Mouse (Mus musculus): Measurements from ENCODE around the gene Tspo. TPM values are rescaled to one million over a fixed set of nuclear protein-coding genes. Genes with fewer than 3 reads are reported as not detected.

The Tspo gene
- total RNA-seq, 1 experiment from 2014 or later, result 19.0 TPM

- ATAC-seq (replicated peaks in 1 of 2; ENCODE audit: insufficient read depth in 1 of 2, low FRiP score in 2 of 2, low TSS enrichment in 1 of 2, low read depth in 1 of 2, poor library complexity in 2 of 2, severe bottlenecking in 2 of 2), result peak in 1 of 2 experiments; percentile 47; a peak in 1 of 4 replicates
Observed at GRCm38 (mm10) chr15:83569682-83570081, 6.3 kb downstream of the Tspo start.

- ATAC-seq (replicated peaks in 1 of 2; ENCODE audit: insufficient read depth in 1 of 2, low FRiP score in 2 of 2, low TSS enrichment in 1 of 2, low read depth in 1 of 2, poor library complexity in 2 of 2, severe bottlenecking in 2 of 2), result peak; percentile 30 to 63; a peak in 2 of 4 replicates
Observed at GRCm38 (mm10) chr15:83570641-83571040, 7.2 kb downstream of the Tspo start.

- no peak for ATAC-seq (replicated peaks in 1 of 2; ENCODE audit: insufficient read depth in 1 of 2, low FRiP score in 2 of 2, low TSS enrichment in 1 of 2, low read depth in 1 of 2, poor library complexity in 2 of 2, severe bottlenecking in 2 of 2)
Observed at GRCm38 (mm10) chr15:83571636-83572035, 8.2 kb downstream of the Tspo start.

DNA sequence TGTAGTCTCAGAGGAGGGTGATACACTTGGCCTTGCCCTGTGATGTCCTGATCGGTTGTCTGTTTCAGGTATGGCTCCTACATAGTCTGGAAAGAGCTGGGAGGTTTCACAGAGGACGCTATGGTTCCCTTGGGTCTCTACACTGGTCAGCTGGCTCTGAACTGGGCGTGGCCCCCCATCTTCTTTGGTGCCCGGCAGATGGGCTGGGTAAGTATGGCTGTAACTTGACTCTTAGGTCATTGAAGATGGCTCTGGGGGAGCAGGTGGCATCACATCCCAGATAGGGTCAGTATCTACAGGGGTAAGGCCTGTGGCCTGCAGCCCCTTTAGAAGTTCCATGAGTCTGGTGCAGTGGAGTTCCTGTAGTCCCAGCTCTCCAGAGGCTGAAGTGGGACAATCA, 8.7 kb downstream of the Tspo start:
- no peak for ATAC-seq (replicated peaks in 1 of 2; ENCODE audit: insufficient read depth in 1 of 2, low FRiP score in 2 of 2, low TSS enrichment in 1 of 2, low read depth in 1 of 2, poor library complexity in 2 of 2, severe bottlenecking in 2 of 2)

GRCm38 (mm10) chr15:83573606-83574005, 10.2 kb downstream of the Tspo start:
- no peak for ATAC-seq (replicated peaks in 1 of 2; ENCODE audit: insufficient read depth in 1 of 2, low FRiP score in 2 of 2, low TSS enrichment in 1 of 2, low read depth in 1 of 2, poor library complexity in 2 of 2, severe bottlenecking in 2 of 2)

- ATAC-seq (replicated peaks in 1 of 2; ENCODE audit: insufficient read depth in 1 of 2, low FRiP score in 2 of 2, low TSS enrichment in 1 of 2, low read depth in 1 of 2, poor library complexity in 2 of 2, severe bottlenecking in 2 of 2), result no peak
Observed at GRCm38 (mm10) chr15:83574731-83575351, 11.4 kb downstream of the Tspo start.

DNA sequence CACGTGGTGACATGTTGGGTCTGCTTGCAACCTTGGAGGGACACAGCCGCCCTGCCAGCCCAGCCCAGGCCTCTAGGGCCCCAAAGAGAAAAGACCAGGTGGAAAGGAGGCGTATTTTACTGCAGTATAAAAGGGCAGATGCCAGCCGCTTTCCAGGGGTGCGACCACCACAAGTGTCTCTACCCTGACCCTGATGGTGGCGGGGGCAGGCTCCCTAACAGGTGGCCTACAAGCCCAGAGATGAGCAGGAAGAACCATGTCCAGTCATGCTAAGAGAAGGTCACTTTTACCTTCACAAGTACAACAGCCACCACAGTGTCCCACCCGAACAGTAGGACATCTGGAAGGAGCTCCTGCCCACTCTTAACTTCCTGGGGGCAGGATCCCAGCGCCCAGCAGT, 12.2 kb downstream of the Tspo start:
- ATAC-seq (replicated peaks in 1 of 2; ENCODE audit: insufficient read depth in 1 of 2, low FRiP score in 2 of 2, low TSS enrichment in 1 of 2, low read depth in 1 of 2, poor library complexity in 2 of 2, severe bottlenecking in 2 of 2), result no peak

- ATAC-seq (replicated peaks in 1 of 2; ENCODE audit: insufficient read depth in 1 of 2, low FRiP score in 2 of 2, low TSS enrichment in 1 of 2, low read depth in 1 of 2, poor library complexity in 2 of 2, severe bottlenecking in 2 of 2), result no peak
Observed at GRCm38 (mm10) chr15:83576651-83577050, 13.3 kb downstream of the Tspo start.

- ATAC-seq (replicated peaks in 1 of 2; ENCODE audit: insufficient read depth in 1 of 2, low FRiP score in 2 of 2, low TSS enrichment in 1 of 2, low read depth in 1 of 2, poor library complexity in 2 of 2, severe bottlenecking in 2 of 2), result no peak
Observed at GRCm38 (mm10) chr15:83582931-83583330, 19.5 kb downstream of the Tspo start.

DNA sequence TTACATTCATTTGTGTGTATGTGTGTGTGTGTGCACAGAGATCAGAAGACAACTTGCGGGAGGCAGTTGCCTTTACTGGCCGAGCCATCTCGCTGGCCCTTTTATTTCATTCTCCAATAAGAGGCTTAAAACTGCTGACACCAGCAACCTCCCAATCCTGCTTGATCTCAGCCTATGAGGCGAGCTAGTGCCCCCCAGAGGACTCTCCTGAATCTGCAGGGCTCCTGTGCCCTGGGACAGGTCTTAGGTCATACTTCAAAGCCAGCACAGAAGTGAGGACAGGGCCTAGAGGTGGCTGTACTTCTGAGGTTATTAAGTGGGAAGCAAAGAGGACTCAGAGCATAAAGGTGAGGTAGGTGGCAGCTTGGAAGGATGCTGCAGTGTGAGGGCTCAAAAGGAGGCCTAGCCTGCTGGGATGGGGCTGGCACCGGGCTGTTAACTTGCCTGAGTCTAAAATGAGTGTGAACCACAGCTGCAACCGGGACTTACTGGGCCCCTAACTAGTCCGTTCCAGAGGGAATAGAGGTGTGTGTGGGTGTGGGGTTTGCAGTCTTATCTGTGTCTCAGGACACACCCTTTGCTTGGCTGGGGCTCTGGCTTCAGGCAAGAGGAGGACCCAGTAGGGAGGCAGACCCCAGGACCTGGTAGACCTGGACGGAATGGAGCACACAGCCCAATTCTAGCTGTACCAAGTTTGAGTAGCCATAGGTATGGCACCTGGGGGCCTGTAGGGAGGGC, 20.2 kb downstream of the Tspo start:
- peak; percentile 61 to 66; a peak in 1 of 4 replicates for ATAC-seq (replicated peaks in 1 of 2; ENCODE audit: insufficient read depth in 1 of 2, low FRiP score in 2 of 2, low TSS enrichment in 1 of 2, low read depth in 1 of 2, poor library complexity in 2 of 2, severe bottlenecking in 2 of 2)

DNA sequence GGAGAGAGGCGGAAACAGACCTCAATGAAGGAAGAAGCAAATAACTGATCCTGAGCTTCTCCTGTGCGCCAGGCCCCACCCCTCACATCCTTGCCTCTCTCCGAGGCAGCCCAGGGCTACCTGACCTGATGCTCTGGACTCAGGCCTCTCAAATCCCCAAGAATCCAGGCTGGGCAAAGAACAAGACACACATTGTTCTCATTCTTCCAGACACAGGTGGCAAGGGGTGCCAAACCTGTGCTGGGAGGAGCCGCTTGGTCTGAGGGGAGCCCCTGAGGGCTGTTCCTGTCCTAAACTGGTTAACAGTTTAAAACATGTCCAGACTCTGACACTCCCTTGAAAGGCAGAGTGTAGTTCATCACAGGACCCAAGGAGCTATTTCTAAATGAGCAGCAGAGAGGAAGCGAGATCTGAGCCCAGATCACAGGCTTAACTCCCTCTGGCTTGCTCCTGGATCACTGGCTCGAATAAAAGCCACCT, 21.4 kb downstream of the Tspo start:
- ATAC-seq (replicated peaks in 1 of 2; ENCODE audit: insufficient read depth in 1 of 2, low FRiP score in 2 of 2, low TSS enrichment in 1 of 2, low read depth in 1 of 2, poor library complexity in 2 of 2, severe bottlenecking in 2 of 2), result no peak

DNA sequence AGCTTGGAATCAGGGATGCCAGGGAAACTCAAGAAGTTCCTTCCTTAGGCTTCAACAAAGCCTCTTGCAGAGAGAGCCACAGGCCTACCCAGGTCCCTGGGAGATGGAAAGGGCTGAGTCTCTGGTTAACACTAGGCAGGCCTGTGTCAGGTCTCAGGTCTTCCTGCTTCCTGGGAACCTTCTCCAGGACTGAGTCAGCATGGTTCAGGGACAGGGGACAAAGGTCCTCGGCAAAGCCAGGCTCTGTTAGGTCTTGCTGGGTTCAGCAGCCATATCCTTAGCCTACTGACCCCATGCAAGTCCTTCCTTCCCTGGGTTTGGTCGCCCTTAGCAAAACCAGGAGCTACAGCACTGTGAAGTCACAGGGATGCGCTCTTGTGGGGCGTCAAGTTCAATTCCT, 27.4 kb downstream of the Tspo start:
- ATAC-seq (replicated peaks in 1 of 2; ENCODE audit: insufficient read depth in 1 of 2, low FRiP score in 2 of 2, low TSS enrichment in 1 of 2, low read depth in 1 of 2, poor library complexity in 2 of 2, severe bottlenecking in 2 of 2), result no peak

GRCm38 (mm10) chr15:83591758-83592157, 28.4 kb downstream of the Tspo start:
- no peak for ATAC-seq (replicated peaks in 1 of 2; ENCODE audit: insufficient read depth in 1 of 2, low FRiP score in 2 of 2, low TSS enrichment in 1 of 2, low read depth in 1 of 2, poor library complexity in 2 of 2, severe bottlenecking in 2 of 2)

DNA sequence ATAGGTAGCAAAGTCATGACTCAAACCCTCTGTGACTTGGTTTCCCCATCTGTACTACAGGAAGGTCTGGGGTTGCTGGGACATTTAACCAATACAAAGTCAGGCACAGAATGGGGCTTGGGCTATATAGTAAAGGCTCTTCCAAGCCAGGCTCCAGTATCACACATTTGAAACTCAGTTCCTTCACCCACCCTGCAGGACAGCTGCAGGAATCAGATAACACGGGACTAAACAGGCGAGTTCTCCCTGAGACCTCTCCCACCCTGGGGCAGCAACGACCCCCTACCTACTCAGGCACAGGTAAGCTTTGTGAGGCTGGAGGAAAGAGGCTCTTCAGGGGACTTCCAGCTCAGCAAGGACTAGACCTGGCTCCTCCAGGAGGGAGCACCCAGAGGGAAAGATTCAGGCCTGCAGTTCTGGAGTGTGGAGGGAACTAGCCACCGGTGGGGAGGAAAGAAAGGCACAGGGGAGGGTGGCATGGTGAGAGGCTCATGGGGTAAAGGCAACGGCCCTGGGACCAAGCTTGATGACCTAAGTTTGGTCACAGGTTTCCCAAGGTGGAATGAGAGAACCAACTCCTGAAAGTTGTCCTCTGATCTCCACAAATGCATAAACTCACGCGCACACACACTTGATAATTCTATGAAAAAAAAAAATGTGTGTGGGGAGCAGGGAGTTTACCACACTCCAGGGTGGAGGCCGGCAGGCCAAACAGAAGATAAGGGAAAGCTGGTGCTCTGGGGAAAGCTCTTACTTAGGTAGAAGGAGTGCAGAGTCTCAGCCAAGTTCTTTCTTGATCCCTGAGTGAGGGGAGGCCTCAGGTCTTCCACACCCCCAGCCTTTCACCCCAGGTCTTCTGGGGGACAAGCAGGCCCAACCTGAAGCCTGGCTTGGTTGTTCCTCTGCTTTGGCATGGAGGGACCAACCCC, 29.1 kb downstream of the Tspo start:
- ATAC-seq (replicated peaks in 1 of 2; ENCODE audit: insufficient read depth in 1 of 2, low FRiP score in 2 of 2, low TSS enrichment in 1 of 2, low read depth in 1 of 2, poor library complexity in 2 of 2, severe bottlenecking in 2 of 2), result no peak

GRCm38 (mm10) chr15:83593189-83593585, 29.8 kb downstream of the Tspo start:
- ATAC-seq (replicated peaks in 1 of 2; ENCODE audit: insufficient read depth in 1 of 2, low FRiP score in 2 of 2, low TSS enrichment in 1 of 2, low read depth in 1 of 2, poor library complexity in 2 of 2, severe bottlenecking in 2 of 2), result no peak

DNA sequence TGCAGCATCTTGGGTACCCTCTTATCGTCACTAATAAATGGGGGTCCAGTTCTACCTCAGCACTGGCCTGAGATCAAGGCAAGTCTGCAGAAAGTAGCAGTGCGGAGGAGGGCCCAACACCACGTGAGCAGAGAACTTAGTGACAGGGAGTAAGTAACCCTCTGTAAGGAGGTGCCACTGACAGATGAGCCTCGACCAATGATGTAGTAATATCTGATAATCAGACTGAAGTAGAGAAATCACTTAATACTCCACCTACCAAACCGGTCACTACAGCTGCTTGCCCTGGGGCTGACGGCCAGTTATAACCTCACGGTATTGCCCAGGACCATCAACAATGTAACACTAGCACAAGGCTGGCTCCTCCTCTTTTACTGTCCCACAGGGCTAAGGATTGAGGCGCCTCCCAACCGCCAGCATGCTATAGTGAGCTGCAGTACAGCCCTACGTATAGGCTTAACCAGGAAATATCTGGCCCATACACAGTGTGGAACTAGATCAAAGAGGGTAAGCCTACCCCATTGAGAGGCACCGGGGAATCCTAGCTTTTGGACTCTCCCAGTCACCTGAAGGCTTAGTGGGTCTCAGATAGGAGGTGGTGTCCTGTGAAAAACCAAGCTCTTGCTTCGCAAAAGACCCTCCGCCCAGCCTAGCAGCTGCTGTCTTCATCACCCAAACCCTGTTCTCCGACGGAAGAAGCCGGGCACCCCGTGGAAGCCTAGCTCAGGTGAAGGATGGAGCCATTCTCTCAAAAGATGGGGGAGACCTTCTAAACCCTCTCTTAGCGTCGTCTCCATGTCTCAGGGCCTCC, 30.5 kb downstream of the Tspo start:
- ATAC-seq (replicated peaks in 1 of 2; ENCODE audit: insufficient read depth in 1 of 2, low FRiP score in 2 of 2, low TSS enrichment in 1 of 2, low read depth in 1 of 2, poor library complexity in 2 of 2, severe bottlenecking in 2 of 2), result peak in 1 of 2 experiments; percentile 10; a peak in 1 of 4 replicates
